Mouse (Mus musculus): Measurements from ENCODE around the gene C330021F23Rik. TPM values are rescaled to one million over a fixed set of nuclear protein-coding genes. Genes with fewer than 3 reads are reported as not detected.
"Not testable (repeated sequence)": the region's sequence is repeated elsewhere in the genome, so short reads cannot be mapped to it uniquely, and the experiment has no call there.

C330021F23Rik gene
- not detected for total RNA-seq (2021)
- long read RNA-seq, experiment 1: 0 reads
- long read RNA-seq, experiment 2: 0 reads

DNA sequence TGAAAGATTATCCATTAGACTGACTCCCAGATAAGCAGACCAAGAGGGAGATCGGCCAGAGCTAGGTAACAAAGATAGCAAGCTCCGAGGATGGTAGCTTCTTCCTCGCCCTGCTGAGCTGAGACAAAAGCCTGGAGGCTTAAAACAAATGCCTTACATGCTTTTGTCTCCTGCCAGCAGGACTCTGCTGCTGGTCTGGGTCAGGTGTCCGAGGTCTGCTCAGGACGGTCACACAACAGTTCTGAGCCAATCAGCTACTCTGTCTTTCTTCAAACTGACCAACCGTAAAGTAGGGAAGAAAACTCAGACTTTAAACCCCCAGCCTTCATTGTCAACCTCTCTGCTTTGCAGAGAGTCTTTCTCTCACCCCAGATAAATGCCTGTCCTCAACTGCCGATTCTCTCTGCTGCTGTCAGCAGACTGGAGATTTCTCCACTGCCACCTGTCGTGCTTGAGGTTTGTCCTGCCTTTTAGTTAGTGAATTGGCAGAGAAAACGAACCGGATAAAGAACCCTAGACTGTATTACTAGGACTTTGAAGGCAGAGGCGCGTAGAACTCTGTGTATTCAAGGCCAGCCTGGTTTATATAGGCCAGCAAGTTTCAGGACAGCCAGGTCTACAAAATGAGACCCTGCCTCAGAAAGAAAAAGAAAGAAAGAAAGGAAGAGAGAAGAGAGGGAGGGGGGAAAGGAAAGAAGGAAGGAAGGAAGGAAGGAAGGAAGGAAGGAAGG, at the start of gene C330021F23Rik:
Gene C330021F23Rik (plus strand): TSS at position 350 of the 731 bp plus-strand sequence.
- no peak for DNase-seq
- intact Hi-C loops (cut with DNase I): no loop called here

DNA sequence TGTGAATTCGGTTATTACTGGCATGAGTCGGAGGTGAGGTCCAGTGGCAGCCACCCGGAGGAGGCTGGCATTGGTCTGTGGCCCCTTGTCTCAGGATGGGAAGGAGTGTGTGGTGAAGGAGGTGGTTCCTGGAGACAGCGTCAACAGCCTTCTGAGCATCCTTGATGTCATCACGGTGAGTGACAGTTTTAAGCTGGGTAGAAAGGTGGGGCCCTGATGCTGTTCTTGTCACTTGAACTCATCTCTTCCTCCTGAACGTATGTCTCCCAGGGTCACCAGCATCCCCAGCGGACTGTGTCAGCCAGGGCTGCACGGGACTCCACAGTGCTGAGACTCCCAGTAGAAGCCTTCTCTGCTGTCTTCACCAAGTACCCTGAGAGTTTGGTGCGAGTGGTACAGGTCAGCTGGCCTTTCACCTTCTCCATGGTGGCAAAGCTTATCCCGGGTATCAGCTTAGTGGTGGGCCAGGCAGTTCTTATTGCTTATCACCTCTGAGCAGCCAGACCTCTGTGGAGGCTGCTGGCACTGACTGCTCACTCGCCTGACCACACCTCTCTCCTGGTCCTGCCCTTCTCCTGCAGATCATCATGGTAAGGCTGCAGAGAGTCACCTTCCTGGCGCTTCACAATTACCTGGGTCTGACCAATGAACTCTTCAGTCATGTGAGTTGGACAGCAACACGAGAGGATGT, 45.6 kb upstream of the C330021F23Rik start:
- intact Hi-C loops (cut with DNase I): no loop called here

DNA sequence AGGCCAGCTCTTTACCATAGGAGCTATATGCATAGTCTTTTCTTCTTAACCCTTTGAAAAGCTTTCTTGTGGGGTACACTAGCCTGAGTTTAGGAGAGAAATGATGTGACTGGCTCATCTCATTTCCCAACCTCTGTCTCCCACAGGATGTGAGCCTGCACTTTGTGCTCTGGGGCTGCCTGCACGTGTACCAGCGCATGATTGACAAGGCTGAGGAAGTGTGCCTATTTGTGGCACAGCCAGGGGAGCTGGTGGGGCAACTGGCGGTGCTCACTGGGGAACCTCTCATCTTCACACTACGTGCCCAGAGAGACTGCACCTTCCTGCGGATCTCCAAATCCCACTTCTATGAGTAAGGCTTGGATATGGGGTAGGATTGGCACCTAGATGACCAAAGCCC, 37.0 kb upstream of the C330021F23Rik start:
- DNase-seq: no peak
- intact Hi-C loops (cut with DNase I): no loop called here

More for the DNA sequence above, 45.6 kb upstream of the C330021F23Rik start:
- DNase-seq: no peak

DNA sequence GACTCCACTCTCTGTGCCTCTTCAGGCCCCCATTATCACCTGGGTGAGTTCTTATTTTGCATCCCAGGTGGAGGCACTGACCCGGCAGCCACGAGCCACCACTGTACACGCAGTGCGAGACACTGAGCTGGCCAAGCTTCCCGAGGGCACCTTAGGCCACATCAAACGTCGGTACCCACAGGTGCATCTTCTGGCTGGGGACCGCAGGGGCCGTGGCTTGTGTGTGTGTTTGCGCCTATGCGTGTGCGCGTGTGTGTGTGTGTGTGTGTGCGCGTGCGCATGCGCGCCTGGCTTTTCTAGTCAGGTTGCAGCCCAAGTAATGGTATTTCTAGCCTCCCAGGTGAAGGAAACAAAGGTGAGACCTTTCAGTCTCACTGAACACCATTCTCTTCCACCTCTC, 35.9 kb upstream of the C330021F23Rik start:
- DNase-seq: no peak

DNA sequence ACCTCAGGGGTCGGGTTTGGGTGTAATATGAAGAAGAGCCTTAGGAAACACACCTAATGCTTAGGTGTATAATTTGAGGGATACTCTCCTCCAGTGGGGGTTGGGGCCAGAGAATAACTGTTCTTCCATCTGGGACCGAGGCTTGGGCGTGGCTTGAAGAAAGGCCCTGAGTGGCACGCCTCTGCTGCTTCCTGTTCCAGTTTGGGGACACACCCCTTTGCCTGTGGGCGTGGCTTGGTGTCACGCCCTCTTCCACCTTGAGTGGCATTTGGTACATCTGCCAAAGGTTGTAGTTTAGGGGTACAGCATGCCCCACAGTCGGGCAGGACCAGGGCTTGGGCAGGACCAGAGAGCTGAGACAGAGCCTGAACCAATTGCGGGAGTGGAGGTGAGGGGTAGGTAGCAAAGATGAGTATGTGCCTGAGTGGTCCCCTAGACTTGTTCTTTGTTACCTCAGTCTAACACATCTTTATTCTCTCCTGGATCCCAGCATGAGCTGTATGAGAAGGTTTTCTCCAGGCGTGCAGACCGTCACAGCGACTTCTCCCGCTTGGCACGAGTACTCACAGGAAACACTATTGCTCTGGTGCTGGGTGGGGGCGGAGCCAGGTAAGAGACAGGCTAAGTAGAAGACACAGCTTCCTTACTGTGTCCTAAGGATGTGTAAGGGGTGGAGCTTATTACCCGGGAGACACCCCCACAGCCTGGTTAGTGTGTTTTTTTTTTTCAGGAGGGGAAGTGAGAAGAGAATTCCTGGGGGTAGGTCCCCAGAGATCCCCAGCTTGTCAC, 31.5 kb upstream of the C330021F23Rik start:
- no peak for DNase-seq
- intact Hi-C loops (cut with DNase I): no loop called here

More for the DNA sequence above, 35.9 kb upstream of the C330021F23Rik start:
- intact Hi-C loops (cut with DNase I): no loop called here

DNA sequence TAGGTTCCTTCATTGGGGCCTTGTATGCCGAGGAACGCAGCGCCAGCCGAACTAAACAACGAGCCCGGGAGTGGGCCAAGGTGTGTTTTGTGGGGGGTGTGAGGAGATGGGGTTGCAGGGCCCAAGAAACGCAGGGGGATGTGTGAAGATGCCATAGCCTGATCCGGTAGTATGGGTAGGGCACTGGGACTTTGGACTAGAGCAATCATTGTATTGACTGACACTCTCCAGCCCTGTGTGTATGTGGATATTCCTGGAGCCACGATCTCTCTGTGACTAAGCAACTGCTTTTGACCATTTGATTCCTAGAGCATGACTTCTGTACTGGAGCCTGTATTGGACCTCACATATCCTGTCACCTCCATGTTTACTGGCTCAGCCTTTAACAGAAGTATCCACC, 30.9 kb upstream of the C330021F23Rik start:
- intact Hi-C loops (cut with DNase I): no loop called here
- no peak for DNase-seq

DNA sequence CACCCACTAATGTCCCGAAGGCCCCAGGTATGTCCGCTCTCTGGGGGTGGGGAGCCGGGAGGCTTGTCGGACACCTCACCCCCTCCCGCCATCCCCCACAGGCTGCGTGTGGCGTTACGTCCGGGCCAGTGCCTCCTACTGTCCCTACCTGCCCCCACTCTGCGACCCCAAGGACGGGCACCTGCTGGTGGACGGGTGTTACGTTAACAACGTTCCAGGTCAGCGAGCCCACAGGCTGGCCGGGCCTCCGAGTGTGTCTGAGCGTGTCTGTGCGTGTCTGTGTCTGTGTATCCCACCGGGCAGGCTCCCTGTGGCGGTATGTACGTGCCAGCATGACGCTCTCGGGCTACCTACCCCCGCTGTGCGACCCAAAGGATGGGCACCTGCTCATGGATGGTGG, 30.1 kb upstream of the C330021F23Rik start:
- no peak for DNase-seq
- intact Hi-C loops (cut with DNase I): no loop called here

DNA sequence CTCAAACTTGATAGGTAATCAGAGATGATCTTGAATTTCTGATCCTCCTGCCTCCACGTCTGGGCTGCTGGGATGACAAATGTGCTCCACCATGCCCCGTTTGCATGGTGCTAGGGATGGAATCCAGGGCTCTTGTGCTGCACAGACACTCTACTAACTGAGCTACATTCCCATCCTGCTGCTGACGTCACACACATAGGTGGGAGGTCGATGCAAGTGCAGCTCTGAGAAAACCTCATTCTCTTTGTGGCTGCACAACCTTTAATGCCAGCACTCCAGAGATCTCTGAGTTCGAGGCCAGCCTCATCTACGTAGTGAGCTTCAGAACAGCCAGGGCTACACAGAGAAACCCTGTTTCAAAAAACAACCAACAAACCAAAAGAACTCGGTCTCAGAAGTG, 28.6 kb upstream of the C330021F23Rik start:
- DNase-seq: no peak
- intact Hi-C loops (cut with DNase I): no loop called here

DNA sequence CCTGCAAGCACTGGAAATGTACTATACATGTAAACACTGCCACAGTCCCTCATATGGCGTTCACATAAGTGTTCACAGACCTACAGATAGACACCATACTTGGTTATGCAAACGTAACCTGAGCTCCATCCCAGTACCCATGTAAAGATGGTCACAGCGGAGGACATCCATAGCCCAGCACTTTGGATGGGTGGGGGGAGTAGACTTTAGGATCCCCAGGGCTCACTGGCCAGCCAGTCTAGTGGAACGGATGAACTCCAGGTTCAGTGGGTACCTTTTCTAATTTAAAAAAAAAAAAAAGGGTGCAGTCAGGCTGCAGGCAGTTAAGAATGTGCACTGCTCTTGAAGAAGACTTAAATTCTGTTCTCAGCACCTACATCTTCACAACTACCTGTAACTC, 27.7 kb upstream of the C330021F23Rik start:
- DNase-seq: no peak
- intact Hi-C loops (cut with DNase I): no loop called here

DNA sequence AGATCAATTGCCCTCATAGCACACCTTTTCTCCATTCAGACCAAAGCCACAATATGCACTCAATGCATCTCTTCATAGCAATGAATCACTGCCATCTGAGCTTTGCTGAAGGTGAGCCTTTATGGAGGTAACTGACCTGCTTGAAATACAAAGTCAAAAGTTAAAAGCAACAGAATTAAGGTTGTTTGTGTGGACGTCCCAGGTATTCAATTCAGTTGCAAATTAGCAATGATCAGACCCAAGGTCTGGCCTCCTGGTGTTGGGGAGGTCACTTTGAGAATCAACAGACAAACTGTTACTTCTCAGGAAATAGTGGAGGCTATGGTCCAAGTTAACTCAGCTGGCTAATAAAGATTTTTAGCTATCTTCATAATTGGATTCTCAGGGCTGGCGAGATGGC, 21.3 kb upstream of the C330021F23Rik start:
- intact Hi-C loops (cut with DNase I): no loop called here
- no peak for DNase-seq

DNA sequence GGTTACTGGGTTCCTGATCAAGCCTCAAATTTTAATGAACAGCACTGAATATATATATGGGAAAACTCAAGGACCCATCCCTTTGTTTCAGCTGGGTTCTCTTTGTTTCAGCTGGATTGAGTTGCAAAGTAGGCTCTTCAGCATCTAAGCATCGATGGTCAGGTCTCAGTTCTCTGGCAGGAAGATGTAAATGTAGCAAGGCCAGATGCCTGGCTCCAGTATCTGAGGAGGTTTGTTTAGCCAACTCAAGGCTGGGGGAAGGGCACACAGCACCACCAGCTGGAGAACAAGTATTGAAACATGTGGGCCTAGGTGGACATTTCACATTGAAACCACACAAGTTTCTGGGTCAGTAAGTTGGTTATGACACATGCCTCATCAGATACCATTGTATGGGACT, 15.6 kb upstream of the C330021F23Rik start:
- intact Hi-C loops (cut with DNase I): no loop called here
- DNase-seq: no peak

DNA sequence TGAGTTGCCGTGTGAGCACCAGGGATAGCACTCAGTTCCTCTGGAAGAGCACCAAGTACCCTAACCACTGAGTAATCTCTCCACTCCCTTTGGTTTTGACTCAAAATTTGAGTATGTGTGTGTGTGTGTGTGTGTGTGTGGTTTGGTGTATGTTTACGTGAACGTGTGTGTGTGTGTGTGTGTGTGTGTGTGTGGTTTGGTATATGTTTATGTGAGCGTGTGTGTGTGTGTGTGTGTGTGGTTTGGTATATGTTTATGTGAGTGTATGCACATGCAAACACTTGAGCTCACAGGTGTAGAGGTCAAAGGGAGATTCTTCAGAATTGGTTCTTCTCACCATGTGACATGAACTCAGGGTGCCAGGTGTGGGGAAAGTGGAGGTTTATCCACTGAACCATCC, 11.7 kb upstream of the C330021F23Rik start:
- intact Hi-C loops (cut with DNase I): no loop called here
- DNase-seq: no peak

DNA sequence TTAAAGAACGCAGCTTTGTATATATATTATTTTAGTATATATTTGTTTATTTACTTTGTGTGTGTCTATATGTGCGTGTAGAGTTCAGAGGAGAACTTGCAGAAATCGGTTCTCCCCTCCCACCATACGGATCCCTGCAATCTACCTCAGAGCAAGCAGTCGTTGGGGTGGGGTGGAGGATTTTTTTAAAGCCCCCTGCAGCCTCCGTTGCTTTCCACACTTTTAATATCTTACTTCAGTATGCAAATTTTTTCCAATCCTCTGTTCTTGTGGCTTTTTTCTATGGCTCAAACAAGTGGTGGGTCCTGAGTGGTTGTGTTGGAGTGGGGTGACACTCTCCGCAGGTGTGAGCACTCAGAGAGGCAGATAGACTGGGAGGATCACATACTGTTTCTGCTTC, 588 bp downstream of the C330021F23Rik start:
- intact Hi-C loops (cut with DNase I): no loop called here
- DNase-seq: no peak

DNA sequence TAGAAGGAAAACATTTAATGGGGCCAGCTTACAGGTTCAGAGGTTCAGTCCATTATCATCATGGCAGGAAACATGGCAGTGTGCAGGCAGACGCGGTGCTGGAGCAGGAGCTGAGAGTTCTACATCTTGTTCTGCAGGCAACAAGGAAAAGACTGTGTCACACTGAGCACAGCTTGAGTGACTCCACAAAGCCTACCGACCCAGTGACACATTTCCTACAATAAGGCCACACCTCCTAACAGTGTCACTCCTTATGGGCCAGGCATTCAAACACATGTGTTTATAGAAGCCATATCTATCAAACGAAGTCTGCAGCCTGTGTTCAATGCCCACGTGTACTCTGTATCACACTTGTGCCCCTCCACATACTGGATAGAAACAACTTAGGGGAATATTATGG, 2.0 kb downstream of the C330021F23Rik start:
- no peak for DNase-seq
- intact Hi-C loops (cut with DNase I): no loop called here

DNA sequence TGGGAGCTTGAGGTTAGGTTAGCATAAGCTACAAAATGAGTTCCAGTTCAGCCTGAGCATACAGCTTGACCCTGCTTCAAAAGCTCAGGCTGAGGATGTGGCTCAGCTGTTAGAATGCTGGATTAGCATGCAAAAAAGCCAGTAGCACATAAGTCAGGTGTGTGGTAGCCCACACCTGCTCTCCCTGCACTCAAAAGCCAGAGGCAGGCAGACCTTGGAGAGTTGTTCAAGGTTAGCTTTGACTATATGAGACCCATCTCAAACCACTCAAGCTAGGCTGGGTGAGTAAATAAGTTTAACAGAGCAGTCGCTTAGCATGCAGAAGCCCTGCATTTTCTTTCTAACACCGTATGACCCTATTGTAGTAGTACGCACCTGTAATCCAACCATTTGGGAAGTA, 6.8 kb downstream of the C330021F23Rik start:
- intact Hi-C loops (cut with DNase I): no loop called here
- no peak for DNase-seq

DNA sequence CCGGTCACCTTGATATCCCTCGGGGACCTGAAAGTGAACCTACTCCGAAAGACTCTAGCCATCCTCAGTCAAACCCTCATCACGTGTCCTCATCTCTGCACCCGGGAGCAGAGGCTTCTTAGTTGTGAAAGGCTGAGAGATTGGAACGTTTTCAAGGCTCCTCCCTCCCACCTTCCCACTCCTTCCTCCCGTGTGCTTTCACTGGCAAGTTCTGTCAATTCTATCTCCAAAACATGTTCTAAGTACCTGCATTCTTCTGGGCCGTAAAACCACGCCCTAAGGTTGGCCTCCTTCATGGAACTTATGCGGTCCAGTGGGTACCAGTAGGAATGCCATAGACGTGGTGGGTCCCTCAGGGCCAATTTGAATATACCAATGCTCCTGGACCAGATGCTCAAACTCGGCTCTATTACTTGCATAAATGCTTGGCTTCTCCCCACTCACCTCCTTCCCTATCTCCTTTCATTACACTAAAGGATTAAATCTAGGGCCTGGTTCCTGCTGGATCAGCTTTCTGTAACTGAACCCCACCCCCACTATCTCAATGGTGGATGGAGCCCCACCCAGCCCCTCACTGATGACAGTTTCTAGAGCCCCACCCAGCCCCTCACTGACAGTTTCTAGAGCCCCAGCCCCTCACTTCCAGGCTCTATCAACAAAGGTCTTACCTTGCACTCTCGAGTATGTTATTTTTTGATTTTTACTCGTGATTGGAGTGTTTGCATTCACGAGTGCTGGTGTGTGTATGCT, 8.6 kb downstream of the C330021F23Rik start:
- intact Hi-C loops (cut with DNase I): no loop called here

DNA sequence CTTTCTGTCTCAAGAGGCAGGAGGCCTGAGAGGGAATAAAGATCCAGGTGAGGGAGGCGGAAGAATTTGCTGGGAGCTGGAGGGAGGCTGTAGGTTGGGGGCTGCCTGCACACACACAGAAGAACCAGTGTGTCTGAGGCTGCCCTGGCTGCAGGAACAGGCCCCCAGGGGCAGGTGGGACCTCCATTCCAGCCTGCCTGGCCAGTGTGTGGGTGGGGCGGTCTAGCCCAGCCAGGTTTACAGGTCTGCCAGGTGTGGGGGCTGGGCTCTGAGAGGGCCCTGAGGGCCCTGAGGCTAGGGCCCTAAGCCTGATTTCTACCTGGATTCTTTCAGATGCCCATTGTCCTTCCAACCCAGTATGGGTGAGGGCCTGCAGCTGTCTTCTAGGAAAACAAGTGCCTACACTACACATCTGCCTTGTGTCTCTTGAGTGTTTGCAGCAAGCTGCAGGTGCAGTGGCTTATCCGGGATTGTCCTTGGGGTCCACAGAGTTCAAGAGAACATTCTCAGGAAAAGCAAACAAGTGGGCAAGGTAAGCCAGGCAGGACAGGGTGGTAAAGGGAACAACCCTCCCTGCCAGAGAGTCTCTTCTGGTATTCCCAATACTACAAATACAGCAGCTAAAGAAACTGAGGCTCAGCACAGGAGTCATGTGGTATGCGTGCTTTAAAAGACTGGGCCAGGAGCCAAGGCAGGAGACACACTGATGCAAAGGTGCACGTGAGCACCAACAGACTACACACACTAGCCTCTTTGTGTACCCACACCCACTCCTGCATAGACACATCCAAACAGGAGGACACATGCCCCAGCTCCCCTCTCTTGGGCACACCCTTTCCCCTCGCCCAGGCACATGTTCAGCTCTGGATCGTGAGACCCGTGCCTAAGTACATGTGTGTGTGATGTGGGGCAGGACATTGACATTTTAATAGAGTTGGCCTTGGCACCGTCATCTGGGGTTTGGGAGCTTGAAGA, 11.9 kb downstream of the C330021F23Rik start:
- intact Hi-C loops (cut with DNase I): no loop called here
- no peak for DNase-seq

More for the DNA sequence above, 8.6 kb downstream of the C330021F23Rik start:
- no peak for DNase-seq

DNA sequence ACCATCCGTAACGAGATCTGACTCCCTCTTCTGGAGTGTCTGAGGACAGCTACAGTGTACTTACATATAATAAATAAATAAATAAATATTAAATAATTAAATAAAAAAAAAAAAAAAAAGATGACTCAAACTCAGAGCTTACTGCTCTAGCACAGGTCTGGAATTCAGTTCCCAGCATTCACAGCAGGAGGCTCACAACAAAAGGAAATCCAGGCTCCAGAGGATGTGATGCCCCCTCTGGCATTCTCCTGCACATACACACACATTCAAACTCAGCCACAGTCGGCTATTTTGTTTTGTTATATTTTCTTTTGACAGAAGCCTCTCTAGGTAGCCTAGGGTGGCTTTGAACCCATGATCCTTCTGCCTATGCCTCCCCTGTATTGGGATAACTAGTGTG, 14.2 kb downstream of the C330021F23Rik start:
- intact Hi-C loops (cut with DNase I); DNase-seq: not testable (repeated sequence)

DNA sequence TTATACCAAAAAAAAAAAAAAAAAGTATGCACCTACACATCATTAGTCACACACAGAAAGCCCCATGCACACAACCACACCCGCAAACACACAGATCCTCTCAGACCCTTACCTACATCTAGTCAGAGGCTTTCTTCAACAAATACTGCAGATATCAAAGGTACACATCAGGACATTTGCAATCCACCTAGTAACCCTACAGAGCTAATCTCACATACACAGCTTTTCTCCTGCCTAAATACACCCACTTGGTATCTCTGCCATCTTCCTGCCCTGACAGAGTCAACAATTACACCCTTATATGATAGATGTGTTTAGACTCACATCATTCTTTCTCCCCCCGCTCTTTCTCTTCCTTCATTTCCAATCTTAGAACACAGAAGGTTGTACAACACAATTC, 18.7 kb downstream of the C330021F23Rik start:
- intact Hi-C loops (cut with DNase I): no loop called here
- DNase-seq: no peak
